Mouse (Mus musculus) cortical plate, adult 2 months (tissue): Measurements from ENCODE around the gene Gm2115.

ENCODE experiments used
- CTCF ChIP-seq: fragments of 200-500 bp; IDR thresholded peaks from 2 replicates; pipeline ENCODE4 v1.5.1; 2011; ENCODE audit warnings: mild to moderate bottlenecking, control low read depth, low read length; ENCODE audit not compliant: insufficient read depth; ENCODE audit errors: extremely low read depth
- POLR2A ChIP-seq: fragments of 200-500 bp; IDR thresholded peaks from 2 replicates; pipeline ENCODE4 v1.6.1; 2011; ENCODE audit warnings: mild to moderate bottlenecking, low read length, control low read depth; ENCODE audit not compliant: insufficient read depth; ENCODE audit errors: extremely low read depth

DNA sequence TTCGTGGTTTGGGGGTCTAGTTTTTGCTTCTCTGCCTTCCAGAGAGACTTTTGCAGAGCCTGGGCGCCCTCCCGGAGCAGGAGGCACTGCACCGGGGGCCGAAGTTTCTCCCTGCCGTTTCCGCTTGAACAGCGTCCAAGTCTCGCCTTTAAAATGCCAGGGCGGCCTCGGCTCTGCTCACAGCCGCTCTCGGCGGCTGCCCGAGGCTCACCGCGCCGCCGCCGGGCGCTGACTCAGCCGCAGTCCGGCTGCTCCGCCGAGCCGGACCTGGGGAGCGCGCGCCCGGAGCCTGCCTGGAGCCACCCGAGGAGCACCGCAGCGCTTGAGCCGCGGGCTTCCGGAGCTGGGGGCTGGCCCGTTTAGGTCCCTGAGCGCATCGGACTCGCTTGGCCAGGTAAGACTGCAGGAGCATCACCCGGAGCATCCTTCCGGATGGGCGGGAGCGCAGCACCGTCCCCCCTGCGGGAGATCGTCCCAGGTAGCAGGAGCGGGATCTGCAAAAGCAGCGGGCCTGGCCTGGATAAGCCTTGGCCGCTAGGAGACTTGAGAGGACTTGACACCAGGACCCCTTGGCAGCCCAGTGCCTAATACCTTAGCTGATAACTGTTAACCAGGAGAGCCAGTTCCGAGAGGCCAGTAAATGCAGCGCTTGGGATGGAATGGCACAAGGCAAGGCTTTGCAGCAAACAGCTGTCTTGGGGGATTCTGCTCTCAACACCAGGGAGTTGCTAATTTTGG lies at the start of gene Gm2115:
- TF ChIP-seq CTCF (no peak), POLR2A (no peak)
